Mouse (Mus musculus): ENCODE measurements at regions not wholly inside any gene's neighbourhood (a gene's known extent, or its start where the extent isn't known, plus 50 kb on each side); places are given as distances from the start of the nearest gene placed in this dataset.

DNA sequence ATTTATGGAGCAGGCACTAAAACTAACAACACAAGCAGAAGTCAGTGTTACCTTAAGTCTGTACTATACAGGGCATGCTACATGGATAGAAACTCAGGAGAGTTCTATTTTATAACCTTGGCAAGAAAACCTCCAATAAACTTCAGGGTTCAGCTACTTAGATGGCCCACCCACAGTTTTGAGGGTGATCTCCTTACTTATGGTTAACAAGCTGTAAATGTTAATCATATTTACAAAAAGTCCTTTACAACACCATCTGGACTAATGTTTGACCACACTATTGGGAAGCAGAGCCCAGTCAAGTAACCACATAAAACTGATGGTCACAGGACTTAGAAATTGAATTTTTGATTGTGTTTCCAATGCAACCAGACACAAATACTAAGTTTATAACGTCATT, 187.8 kb downstream of the Car2 start:
- TF ChIP-seq CTCF (IDR thresholded peaks at IDR 0.05; ENCODE audit: borderline replicate concordance, extremely low read depth, insufficient read depth, insufficient read length) (no peak), POLR2A (IDR thresholded peaks at IDR 0.05; ENCODE audit: borderline replicate concordance, extremely low read depth, insufficient read depth, insufficient read length, poor library complexity, severe bottlenecking) (no peak)
